Mouse (Mus musculus) frontal cortex, adult 2 months (tissue): ENCODE results near the gene Tsen15. TPM values are rescaled to one million over a fixed set of nuclear protein-coding genes. Genes with fewer than 3 reads are reported as not detected.

Experiments
- DNase-seq, 2 experiments: peaks; one replicate each; pipeline ENCODE4 v3.0.0; 2022; ENCODE audit warnings: low spot score in 1 of 2; ENCODE audit errors: extremely low spot score in 1 of 2
- polyA plus RNA-seq: library from polyadenylated mRNA; depleted of rRNA; stranded (reverse); fragments of >200 nt; gene quantifications from 2 replicates; pipeline ENCODE4 v1.2.3, GENCODE M21; 2012; rRNA removed

Gene Tsen15
- 43.5 and 48.5 TPM in 2 replicates for polyA plus RNA-seq

DNA sequence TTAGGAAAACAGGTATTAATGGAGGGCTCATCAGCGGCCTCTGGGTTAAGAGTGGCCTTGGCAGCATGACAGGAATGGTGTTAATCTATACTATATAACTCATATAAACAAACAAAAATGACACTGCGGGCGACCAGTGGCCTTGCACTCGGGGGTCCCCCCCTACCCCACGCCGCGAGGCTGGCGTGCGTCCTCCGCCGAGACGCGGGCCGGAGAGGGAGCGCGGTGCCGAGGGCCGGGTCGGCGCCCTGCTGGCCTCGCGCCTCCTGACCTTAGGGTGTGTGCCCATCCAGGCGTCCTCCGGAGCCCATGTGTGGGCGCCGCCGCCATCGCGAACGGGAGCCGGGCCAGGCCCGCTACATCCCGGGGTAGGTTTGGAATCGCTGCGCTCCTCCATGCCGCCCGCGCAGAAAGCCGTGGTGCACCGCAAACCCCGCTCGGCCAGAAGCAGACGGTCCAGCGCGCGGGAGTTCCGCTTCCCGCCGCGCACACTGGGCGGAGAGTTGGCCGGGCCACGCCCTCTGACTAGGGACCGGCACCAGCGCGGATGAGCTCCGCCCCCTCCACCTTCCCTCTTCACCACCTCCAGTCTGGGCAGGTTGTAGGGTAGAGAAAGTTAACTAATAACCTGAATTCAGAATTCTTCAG, at the start of gene Tsen15:
Tsen15 (minus strand) TSS at position 501 of the 648 bp plus-strand sequence.
- DNase-seq, result peak; percentile 49 to 91

DNA sequence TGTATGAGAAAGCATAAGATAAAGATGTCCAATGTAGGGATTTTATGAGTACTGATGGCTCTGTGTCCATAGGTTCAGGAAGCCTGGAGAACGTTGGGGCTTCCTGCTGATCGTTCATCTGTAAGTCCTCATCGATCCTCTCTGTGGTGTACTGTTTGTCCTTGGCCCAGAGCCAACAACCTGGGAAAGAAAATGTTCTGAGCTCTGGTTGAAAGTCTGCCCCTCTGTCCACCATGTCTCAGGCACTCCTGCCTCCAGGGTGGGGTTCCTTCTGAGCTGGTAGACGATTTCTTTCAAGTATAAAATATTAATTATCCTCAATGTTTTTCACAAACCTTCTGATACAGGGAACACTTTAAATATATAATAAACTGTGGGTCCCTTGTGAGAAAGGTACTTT, 47.7 kb upstream of the Tsen15 start:
- no peak for DNase-seq

DNA sequence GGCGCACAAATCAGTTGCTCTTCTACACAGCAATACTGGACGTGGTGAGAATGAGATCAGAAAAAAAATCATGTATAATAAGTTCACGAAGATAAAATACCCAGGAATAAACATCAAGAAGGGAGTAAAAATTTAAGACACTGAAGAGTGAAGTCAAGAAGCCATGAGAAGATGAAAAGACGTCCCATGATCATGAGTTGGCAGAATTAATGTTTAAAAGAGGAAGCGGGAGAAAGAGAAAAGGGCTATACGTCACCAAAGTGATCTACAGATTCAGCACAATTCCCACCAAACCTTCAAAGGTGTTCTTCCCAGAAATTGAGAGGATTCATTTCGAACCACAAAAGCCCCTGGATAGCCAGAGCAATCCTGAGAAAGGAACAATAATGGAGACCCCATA, 43.3 kb upstream of the Tsen15 start:
- no peak for DNase-seq

DNA sequence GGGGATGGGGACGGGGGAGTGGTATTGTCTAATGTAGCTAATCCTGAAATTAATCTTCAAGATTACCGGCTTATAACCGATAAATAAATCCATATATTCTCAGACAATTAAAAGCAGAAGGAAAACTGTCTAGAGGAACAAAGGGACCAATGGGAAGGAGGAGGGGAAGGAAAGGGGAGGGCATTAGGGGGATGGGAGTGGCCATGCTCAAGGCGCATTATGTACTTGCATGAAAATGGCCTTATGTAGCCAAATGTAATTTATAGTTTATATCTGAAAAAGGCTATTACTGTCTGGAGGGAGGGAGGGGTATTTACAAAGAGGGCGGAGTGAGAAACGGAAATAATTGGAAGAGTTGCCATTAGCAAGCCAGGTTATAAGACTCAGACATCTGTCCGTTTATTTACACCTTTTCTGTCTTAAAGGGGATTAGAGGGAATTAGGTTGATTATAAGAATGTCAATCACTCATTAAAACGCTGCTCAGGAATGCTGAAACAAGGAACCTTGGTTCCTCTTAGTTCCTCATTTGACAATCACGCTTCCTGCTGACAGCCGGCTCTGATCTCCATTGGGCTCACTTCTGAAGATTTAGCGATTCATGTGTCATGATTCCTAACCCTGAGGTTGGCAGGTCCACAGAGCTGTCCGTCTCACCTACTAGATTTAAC, 41.6 kb upstream of the Tsen15 start:
- no peak for DNase-seq

DNA sequence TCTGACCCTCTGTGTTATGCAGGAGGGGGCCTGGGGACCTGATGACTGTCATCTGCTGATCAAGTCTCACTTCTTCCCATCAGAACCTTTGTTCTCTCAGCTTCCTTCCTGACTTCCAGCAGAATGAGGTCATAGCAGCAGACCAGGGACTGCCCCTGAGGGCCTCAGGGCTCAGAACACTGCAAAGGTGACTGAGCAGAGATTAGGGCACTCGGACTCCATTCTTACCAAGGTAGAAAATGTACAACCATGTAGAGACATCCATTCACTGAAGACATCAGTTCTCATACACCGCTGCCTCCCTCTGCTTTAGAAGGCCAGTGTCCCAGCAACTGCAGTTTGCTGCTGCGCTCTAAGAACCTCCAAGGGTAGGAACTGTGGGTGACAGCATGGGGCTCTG, 36.6 kb upstream of the Tsen15 start:
- DNase-seq, result no peak

DNA sequence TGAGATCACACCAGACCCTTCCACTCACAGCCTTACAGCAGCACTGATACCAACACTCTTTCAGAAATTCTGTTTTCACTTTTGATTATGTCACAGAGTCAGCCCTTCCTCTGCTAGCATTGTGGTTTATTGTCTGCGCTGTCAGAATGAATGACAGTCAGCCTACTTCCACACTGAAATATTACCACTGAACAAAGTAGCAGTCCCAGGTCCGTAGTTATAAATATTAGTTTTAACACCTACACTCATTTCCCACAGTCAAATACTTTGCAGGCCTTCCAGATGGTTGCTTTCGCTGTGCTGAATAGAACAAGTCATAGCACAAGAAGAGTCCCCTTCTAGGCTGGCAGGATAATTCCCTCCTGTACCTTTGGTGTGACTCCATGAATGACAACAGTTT, 35.8 kb upstream of the Tsen15 start:
- DNase-seq, result no peak

DNA sequence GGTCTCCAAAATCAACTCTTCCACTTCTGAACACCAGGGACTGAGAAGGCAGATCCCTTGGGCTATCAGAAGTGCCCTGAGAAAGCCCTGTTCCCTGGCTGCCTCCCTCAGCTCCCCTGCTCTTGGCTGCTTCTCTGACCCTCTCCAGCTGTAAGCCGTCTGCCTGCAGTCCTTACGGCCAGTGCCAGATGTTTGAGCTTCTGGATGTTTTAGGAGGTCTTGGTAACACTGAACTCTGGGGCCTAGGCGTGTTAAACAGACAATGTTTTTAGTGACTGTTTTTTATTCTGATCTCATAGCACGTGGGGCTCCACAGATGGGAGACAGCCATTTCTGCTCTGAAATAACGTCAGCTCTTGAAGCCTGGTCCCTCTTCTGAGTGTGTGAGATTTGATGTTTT, 31.1 kb upstream of the Tsen15 start:
- DNase-seq, result no peak

DNA sequence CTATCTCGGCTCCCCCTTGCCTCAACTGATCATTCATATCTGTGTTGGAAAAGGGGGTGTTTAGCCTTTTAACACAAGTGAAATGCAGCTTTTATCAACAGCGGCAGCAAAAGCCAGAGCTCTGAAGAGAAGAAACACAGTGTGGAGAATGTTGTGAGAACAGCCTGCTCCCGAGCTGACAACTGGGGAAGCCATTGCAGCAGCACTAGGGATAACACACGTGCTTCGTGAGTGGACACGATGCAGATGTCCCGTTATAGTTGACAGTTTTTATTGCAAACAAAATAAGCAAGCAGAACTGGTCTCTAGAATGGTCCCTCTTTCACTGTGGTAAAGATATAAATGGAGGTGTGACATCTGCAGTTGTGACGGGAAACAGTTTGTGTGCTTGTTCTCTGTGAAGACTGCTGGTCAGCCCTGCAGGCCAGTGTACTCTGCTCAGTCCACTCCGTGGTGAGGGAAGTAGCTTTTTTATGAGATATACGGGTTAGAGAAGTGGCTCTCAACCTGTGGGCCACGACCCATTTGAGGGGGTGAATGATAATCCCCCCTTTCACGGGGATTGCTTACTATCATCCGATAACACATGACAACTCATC, 29.9 kb upstream of the Tsen15 start:
- no peak for DNase-seq

DNA sequence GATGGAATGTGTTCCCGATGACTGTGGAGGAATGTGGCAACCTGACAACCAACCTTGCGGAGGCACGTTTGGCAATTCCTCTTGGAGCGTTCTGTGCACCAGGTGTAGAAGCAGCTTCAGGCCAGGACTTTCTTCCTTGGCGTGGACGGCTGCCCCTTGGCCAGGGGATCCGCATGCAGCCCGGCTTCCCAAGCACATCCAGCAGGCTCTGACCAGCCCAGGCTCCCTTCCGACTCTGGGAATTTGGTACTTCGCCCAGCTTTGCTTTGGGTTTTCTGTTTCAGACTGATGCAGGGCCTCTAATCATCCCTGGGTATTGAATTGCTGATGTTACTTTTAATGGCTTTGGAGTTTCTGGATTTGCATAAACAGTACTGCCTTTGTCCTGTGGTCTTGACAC, 28.0 kb upstream of the Tsen15 start:
- peak in 1 of 2 experiments; percentile 36 for DNase-seq

DNA sequence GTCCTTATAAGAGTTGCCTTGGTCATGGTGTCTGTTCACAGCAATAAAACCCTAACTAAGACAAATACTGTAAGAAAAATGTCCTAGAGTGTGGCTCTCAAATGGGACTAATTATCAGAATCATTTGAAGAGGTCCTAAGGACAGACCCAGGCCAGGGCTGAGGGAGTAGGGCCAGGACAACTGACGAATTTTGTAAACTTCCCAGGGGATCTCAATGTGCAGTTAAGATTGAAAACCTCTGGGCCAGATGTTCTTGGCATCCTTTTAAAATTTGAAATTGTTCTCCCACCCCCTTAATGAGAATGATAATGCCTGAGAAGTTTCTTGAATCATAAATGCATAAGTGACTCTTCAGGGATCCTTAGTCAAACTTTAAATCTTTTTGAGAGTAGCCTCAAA, 27.5 kb upstream of the Tsen15 start:
- DNase-seq, result no peak

DNA sequence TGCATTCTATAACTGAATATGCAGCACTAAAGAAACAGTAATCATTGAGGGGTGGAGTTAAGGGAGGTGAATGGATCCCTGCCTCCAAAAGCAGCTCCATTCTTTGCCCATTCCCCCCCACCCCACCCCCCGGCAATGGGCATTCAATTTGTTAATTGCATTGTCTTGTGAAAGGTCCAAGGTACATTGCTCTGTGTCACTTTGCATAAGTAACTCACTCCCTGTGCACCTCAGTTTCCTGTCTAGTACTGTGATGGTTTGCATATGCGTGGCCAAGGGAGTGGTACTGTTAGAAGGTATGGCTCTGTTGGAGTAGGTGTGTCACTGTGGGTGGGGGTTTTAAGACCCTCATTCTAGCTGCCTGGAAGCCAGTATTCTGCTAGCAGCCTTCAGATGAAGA, 26.6 kb upstream of the Tsen15 start:
- DNase-seq, result no peak

DNA sequence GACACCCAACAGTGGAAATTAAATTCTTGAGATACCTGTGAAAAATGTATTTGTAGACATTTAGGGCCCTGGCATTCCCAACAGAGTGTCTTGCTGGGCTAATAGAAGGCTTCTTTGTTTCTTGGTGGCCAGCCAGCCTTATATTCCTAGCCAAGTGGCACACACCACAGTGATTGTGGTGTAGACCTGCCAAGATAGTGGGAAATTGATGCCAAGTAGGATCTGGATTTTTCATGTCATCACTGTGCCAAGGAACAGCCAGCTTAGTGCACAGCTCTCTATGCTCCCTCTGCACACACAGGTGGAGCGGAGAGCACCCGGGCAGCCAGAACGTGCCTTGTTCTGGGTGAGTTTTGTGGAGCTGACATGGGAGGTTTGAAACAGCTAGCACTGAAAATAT, 24.2 kb upstream of the Tsen15 start:
- DNase-seq, result peak in 1 of 2 experiments; percentile 64

DNA sequence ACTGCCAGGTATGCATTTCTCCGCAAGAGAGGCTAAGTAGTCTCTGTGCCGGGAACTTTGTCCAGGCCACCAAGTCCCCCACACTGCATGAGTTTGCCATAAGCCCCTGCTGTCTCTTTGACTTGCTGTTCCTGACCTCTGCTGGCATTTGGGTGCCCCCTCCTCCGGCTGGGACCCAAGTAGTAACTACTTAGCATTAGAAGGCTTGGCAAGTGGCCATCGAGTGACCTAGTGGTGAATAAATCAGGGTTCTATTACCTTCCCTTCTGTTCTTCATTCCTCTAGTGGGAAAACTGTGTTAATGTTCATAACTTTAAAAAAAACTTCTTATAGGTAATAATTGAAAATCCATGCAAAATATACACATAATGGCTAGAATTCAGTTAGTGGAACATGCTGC, 22.9 kb upstream of the Tsen15 start:
- DNase-seq, result no peak

DNA sequence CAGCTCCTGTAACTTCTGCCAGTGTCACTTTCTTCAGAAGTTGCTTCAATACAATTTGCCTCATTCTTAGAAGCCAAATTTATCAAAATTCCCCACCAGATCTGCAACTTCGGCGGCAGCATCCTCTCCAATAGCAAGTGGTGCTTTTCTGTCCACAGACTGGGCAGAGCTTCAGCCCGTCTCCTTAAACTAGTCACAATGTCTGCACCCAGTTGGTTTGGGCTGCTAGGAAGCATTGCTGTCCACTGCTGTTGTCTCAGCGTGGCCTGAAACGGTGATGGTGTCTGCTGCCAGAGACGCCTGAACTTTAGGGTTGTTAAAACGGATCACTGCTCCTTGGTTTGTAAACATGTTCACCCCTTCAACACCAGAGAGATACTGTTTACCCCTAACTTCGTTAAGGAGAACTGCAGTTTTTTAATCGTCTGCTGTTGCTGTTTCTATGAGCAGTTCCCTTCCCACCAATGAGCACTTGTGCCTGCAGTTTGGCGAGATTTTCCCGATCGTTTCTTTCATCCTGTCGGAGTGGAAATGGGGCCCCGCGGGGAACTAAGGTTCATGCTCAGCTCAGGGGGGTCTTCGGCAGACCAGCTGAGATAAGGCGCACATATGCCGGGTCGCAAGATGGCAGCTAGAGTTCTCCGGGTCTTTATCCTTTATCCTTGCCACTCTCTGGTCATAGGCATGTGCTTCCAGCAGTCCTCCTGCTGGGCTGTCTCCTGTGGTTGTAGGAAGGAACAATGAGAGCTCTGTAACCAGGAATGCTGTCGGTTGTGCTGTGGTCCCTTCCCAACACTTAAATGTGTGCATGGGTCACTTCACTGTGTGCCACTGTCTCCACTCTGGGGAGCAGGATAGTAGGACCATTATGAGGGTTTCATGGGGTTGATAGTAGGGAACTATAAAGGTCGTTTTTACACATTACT, 20.8 kb upstream of the Tsen15 start:
- no peak for DNase-seq

DNA sequence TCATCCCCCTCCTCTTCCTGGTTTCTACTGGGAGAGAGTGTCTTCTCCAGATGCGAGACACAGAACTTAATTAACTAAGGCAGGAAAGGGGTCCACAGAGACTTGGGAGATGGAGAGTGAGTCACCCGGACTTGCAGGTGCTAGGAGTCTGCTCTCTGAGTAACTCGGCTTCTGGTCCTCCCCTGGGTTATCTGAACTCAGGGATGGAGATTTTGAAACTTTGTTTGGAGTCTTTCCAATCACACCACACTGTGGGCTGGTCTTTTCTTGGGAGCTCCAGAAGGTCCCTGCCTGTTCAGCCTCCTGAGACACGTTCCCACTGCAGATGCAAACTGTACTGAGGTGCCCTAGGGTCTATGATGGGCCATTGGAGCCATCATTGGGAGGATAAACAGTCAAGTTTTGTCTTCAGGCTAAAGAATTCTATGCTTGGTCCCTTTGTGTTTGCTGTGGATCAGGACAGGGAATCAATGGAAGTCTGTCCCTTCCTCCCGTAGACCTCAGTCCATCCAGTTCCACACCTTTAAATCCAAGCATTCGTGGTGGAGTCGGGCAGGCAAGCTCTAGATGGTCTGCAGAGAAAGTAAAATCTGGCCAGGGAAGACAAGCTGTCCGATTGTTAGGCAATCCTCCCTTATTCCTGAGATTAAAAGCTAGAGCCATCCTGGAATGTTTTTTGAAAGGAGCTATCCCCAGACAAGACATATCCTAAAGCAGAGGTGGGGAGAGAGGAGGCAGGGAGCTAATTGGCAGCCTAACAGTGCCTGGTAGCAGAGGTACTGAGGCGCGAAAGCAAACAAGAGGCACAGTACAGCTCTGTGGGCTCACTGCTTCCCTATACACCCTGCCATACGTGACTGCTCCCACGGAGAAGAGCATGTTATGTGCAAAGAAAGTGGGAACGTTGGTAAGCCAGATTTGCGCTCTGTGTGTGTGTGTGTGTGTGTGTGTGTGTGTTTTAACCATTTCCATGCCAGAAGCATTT, 14.4 kb upstream of the Tsen15 start:
- DNase-seq, result peak in 1 of 2 experiments; percentile 59

DNA sequence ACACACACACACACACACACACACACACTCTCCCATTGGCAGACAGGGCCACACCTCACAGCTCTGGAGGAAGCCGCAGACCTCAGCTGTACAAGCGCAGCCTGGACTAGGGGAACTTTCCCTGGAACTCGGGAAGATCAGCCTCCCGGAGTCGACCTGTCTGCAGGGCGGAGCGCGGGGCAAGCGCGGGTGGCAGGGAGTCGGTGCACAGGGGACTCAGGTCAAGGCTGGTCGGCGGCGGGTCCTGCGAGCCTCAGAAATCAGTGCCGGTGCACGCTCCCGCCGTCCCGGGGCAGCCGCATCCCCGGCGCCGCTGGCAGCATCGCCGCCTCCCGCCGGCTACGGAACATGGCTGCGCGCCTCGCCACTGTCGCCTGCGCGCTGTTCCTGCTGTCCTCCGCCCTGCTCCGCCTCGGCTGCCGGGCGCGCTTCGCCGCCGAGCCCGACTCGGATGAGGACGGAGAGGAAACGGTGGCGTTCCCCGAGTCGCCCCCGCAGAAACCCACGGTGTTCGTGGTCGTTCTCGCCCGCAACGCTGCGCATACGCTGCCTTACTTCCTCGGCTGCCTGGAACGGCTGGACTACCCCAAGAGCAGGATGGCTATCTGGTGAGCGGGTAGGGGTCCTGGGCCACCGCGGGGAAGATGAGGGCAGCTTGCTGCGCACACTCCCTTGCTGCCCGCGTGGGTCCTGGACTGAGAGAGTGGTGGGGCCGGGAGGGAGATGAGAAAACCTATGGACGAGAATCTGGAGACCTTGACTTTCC, 13.5 kb upstream of the Tsen15 start, which contains the start of gene Colgalt2:
Colgalt2 (plus strand) TSS at position 41 of the 766 bp plus-strand sequence.
- DNase-seq, result peak in 1 of 2 experiments; percentile 44

DNA sequence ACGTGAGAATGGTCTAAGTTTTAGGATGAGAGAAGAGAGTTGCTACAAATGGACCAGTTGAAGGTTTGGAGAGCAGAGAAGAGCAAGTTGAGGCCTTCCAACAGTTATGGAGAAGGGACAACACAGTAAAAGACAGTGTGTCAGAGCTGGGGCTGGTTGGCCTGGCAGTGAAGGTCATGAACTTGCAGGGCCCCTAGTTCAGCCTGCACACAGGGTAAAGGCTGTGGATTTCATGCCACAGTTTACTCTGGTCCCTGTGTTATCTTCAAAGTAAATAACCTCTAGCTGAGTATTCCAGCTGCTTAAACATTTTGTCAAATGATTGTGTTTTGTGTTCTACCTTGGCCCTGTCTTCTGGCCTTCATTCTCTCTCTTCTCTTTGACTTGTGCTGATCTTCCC, 12.2 kb upstream of the Tsen15 start:
- DNase-seq, result no peak

DNA sequence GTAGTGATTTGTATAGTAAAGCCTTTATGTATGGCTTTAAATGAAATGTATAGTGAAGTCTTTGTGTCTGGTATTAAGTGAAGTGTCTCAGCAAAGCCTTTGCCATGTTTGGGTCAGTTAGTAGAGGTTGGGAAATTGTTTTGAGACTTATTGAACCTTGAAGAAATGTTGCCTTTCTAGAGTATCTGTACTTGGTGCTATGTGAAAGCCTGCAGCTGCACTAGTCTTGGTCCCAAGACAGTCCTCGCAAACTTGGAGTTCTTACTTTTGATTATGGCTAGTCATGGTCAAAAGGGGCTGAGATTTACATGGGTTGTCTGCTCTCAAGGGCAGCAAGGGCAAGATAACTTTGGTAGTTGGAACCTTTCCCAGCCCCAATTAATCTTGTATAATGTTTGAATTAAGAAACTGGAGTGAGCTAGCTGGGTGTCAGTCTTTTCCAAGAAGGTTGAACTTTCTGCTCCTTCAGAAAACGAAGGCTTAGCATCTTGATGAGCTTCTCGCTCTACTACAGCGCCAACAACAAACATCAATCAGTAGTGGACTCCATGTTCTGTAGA, 8.5 kb upstream of the Tsen15 start:
- DNase-seq, result no peak

DNA sequence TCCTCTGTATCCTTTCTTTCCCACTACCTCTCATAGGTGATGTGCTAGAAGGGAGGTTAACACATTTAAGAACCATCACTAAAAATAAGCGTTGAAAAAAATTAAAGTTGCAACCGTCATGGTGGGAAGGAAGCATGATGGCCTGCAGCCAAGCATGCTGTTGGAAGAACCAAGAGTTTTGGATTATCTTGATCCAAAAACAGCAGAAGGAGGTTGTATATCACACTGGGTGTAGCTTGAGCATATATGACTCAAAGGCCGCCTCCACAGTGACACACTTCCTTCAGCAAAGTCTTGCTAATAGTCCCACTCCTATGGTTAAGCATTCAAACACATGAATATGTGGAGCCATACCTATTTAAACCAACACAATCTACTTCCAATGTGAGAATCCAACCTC, 7.6 kb upstream of the Tsen15 start:
- peak in 1 of 2 experiments; percentile 65 for DNase-seq
